Mouse (Mus musculus) adrenal gland, adult 2 months (tissue): ENCODE data around the gene Pacrg. TPM values are rescaled to one million over a fixed set of nuclear protein-coding genes. Genes with fewer than 3 reads are reported as not detected.

ENCODE experiments used
- DNase-seq: peaks from one replicate; pipeline ENCODE4 v3.0.0; 2021
- polyA plus RNA-seq: library from polyadenylated mRNA; depleted of rRNA; stranded (reverse); fragments of >200 nt; gene quantifications from 2 replicates; pipeline ENCODE4 v1.2.3, GENCODE M21; 2012
- total RNA-seq, 2 experiments: library from RNA; stranded (reverse); gene quantifications; 2 replicates each; pipeline ENCODE4 v1.2.3; 2021

Gene Pacrg
- total and polyA plus RNA-seq, 3 experiments: 0.82 to 2.7 (median 2.6) TPM

DNA sequence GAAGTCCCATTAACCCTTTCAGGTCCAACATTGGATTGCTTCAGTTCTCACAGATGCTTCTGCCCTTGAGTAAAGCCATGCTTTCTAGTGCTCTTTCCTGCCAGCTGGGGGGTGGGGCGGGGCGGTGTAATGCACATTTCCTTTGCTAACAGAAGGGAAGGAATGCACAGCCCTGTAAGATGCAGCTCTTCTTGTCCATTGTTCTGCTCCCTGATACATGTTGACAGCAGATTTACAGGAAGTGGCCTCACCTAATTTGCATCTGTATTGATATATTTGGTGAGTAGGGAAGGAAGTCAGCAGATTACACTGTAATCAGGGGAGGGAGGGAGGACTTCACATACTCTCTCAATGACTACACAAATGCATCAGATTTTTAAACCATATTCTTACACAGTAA lies 100.0 kb downstream of the Pacrg start:
- DNase-seq: no peak

- DNase-seq: no peak
Measured at GRCm38 (mm10) chr17:10737966-10738365, 102.1 kb downstream of the Pacrg start.

DNA sequence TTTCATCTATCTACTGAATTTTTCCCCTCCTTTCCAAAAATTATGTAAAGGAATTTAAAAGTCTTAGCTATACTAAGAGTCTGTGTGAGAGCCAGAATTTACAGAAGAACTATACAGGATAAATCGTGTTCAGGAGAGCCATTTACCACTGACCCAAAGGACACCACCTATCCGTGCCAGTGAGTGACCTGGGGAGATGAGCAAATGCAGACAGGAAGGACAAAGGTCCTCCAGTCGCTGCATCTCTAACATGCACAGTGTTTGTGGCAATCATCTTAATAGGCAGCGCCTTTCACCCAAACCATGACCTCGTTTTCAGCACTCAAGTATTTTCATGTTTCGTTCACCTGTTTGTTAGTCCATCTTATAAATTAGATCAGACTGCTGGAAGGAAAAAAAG lies 105.4 kb downstream of the Pacrg start:
- no peak for DNase-seq

DNA sequence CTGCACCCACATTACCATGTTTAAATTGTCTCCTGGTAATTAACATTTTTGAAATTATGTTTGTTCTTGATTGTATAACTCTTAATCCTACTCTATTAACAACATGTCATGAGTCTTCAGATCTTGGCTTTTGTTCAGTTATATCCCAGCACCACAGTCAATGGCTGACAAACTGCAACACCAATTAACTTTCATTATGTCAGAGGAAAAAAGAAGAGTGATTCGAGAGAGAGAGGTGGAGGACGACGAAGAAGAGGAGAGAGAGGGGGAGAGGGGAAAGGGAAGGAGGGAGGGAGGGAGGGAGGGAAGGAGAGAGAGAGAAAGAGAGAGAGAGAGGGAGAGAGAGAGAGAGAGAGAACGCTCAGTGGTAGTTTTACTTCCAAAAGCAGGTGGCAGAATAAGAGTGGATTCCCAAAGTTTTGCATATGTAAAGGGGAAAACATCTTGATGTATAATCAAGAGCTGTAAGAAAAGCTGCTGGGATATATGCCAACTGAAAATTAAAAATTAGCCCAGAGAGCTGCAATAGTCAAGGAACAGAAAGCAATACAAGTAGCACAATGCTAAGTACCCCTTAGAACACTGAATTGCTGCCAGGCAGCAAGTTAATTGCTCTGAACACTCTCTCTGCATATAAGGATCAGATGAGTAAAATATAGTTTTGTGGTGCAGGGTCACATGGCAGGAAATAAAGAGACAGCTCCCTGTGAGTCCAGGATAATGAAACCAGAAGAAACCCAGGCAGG lies 107.6 kb downstream of the Pacrg start:
- DNase-seq: no peak

- no peak for DNase-seq
Measured at GRCm38 (mm10) chr17:10724853-10725252, 115.3 kb downstream of the Pacrg start.

DNA sequence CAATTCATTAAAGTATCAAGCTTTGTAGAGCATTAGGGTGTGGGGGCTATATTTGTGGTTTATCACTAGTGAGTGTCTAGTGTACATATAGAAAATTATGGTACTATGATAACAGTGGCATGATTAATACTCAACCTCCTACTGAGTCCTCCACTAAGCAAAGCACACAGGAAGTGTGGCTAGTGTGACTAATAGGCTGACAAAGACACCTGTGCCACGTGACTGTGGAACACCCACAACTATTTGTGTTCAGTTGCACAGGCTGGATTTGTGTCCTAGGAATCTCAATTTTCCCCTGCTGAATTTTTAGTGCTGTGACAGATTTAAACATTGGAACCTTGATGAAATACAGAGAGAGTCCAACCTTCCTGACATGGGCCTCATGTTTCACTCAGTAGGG lies 118.5 kb downstream of the Pacrg start:
- DNase-seq: no peak

GRCm38 (mm10) chr17:10717148-10717547 lies 123.0 kb downstream of the Pacrg start:
- no peak for DNase-seq

DNA sequence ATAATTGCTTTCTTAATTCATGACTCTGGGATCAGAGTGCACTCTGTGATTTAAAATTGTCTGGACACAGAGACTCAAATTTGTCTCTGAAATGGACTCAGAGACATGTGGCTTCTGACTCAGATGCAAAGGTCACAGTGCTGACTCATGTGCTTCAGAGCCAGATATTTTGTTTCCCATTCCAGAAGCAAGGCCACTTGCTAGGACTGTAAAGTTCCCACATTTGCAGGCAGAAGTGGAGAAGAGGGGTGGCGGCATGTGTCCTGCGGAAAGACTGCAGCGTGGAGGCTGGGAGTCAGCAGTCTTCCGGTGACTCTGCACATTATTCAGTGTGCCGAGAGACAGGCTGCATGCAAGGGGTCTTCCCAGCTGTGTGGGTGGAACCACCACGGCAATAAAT lies 137.3 kb downstream of the Pacrg start:
- DNase-seq: peak; percentile 88

DNA sequence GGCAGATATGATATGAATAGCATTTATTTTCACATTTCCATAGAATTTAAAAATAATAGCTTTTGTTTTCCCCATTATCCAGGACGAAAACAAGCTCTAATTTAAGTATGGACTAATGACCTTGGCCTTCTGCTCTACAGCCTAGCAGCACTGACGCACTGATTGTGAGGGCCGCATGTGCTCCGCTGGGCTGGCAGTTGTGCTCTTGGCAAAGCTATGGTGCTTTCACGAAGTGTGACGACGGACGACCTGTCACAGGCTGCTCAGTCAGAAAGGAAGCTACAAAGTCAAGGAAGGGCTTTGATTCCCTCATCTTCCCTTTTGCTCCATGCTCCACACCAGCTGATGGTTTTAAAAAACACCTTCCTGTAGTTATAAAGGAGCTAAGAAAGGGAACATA lies 142.1 kb downstream of the Pacrg start:
- DNase-seq: peak; percentile 71

- DNase-seq: no peak
Measured at GRCm38 (mm10) chr17:10695421-10695820, 144.7 kb downstream of the Pacrg start.

DNA sequence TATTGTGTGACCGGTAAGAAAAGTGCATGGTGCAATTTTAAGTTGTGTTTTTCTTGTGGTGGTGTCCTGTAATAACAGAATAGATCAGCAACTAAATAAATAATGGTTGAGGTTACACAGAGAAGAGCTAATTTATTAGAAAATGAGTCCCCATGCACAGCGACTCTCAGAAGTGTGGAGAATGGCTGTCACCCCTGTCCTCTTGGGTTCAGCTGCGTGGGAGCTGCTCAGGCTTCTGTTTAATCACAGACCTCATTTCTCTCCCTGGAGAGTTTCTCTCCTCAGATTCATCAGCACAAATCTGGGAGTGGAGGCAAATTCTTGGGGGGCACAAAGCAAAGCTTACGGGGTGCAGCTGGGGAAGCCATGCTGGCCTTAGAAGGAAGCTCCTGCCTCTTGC lies 163.0 kb downstream of the Pacrg start:
- no peak for DNase-seq

- no peak for DNase-seq
Measured at GRCm38 (mm10) chr17:10675536-10675935, 164.6 kb downstream of the Pacrg start.

- DNase-seq: no peak
Measured at GRCm38 (mm10) chr17:10675048-10675447, 165.1 kb downstream of the Pacrg start.

- no peak for DNase-seq
Measured at GRCm38 (mm10) chr17:10661294-10661693, 178.8 kb downstream of the Pacrg start.

DNA sequence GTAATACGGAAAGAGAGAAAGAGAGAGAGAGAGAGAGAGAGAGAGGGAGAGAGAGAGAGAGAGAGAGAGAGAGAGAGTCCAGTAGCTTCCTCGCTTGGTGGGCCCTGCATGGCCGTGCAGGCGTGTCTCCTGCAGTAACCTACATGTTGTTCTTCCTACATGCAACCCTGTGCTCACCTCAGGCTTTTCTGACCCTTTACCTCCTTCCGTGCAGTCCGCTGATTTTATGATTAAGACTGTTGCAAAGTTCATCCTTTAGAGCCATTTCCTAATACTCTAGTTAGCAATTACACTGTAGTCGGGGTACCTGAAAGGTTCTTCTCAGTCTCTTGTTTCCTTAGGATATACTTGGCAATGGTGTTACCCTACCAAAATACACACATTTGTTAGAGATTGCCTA lies 196.5 kb downstream of the Pacrg start:
- DNase-seq: no peak

DNA sequence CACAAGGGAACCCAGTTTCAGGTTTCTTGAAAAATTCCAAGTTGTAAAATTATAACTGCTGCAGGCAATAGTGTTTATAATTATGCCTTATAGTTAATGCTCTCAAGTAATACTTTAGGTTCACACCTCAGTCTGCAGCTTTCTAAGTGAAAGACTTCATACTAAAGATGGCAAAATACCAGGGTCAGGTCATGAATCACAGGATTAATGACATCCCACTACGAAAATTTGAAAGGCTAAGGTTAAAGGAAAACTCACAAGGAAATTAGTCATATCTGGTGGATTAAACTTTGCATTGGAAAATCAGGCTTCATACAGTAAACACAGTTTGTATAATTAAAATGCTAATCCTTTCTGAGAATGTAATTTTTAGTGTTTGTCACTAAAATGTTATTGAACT lies 200.3 kb downstream of the Pacrg start:
- peak; percentile 8 for DNase-seq

DNA sequence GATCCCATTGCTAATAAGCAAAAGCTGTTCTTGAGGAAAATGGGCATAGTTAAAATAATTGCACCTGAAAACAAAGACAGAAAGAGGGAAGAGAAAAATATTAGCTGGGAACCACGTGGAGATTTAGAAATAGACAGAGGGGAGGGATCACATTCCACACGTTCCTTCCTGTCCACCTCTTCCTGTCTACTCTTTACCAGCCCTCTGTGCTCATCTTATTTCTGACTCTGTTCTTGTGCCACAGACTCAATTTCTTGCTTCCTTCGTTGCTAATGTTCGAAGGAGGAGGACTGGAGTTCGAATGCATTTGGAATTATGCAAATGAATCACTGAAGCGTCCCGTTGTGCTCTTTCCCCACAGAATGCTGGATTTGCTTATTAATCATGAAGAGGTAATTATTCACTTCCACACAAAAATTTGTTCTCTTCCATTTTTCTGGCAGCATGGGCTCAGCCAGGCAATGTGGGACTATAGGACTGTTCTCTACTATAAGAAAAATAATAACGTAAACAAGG lies 204.1 kb downstream of the Pacrg start:
- DNase-seq: no peak

- no peak for DNase-seq
Measured at GRCm38 (mm10) chr17:10635470-10635869, 204.6 kb downstream of the Pacrg start.

DNA sequence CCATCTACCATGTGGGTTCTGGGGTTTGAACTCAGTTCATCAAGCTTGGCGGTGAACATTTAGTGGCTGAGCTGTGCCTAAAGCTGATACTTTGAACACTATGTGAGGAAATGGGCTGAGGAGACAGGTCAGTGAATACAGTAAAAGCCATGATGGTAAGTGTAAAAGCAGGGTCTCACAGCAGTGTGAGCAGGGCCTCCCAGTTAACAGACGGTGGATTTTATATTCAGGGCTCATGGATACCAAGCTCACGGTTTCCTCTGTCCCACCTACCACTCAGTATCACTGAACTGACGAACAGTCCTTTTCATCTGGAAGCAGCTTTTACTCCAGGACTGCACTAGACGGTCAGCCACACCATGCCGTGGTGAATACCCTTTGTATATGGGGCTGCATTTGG lies 205.1 kb downstream of the Pacrg start:
- no peak for DNase-seq

DNA sequence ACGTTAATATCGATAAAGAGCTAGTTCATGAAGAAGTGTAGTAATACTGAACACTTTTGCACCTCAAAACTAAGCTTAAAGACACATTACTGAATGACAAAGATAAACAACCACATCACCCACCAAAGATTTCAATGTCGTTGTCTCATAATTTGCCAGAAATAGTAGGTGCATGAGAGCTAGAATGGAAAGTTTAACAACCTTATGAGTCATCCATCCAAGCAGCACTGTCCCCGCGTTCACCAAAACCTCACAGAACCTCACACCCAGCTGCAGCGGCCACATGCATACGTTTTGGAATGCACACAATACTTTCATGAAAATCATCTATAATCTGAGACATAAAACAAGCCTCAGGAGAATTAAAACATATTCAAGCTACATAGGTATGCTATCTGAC lies 206.3 kb downstream of the Pacrg start:
- no peak for DNase-seq

DNA sequence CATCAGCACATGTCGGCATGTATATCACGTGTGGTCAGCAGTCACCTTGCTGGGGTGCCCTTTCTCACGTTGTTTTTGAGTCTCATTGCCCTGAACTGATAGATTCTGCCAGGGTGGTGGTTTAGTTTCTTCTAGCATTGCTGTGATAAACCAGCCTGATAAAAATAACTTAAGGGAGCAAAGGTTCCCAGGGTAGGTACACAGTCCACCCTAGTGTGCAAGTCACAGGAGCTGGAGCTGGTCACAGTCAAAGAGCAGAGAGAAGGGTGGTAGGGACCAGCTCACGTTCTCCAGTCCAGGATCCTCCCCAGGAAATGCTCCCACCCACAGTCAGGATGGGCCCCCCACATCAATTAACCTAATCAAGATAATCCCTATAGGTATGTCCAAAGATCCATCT lies 211.9 kb downstream of the Pacrg start:
- no peak for DNase-seq

DNA sequence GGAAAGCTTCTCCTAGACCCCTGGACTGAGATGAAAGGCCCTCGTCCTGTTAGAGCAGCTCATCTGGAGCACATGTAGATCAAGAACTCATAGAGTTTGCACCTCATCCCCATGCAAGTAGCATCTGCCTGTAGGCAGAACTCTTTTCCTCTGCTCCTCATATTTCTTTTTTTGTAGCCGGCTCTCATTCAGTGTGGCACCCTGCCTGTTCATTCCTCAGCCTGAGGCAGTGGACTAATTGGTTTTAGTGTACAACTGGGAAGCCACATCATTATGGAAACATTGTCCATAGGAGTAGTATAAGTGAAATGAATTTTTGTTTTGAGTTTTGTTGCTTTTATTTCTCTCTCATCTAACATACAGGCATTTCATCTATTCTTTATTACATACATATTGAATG lies 212.6 kb downstream of the Pacrg start:
- no peak for DNase-seq

DNA sequence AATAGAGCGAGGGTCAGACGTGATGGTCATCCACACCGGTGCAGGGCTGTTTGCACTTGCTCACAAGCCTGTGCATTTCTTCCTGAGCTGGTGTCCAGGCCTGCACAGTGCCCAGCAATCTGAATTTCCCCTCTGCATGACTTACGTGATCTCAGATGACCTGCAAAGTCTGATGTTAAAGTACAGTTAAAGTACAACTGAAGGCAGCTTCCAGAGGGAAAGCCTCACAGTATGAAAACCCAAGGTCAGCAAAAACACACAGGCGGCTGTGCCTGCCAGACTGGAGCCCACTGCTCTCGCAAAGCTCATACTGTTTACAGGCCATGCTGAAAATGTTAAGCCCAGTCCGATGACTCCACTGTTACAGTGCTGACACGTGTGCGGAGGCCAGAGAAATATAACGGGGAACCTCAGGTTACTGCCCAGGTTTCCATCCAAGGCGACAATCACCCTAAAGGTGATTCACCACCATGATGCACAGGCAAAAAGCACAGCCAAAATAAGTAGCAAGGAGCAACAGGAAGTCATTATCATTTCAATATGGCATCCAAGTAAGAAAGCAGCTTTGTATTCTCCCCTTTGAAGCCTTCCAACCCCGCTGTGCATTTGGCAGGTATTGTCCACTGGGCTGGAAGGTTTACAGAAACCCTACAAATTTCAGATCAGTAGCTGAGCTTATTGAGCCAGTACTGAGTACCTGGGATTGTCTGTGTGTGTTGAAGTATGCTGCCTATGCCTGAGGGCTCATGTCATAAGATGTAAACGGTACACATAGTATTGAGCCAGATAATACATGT lies 213.6 kb downstream of the Pacrg start:
- DNase-seq: no peak
